Mouse (Mus musculus) intestine, postnatal 0 days (tissue): Measurements from ENCODE around the gene Cntrl. TPM values are rescaled to one million over a fixed set of nuclear protein-coding genes. Genes with fewer than 3 reads are reported as not detected.
A peak's percentile ranks its signal among the peaks of the same experiment; 100 is the strongest.

Experiments used
- ATAC-seq: fragments of 200-750 bp; cut with Nextera tagmentation; 2 replicates; pipeline ENCODE4 v1.8.0; 2017; ENCODE audit warnings: mild to moderate bottlenecking, moderate TSS enrichment, moderate library complexity
- H3K27ac ChIP-seq: fragments of 300-500 bp; sonication (generic); 2 replicates; pipeline ENCODE4 v1.5.1; 2014; ENCODE audit warnings: mild to moderate bottlenecking, low read depth, low read length, moderate library complexity
- H3K27me3 ChIP-seq: fragments of 300-500 bp; sonication (generic); replicated peaks from 2 replicates; pipeline ENCODE4 v1.6.1; 2014; ENCODE audit warnings: low read length, mixed read lengths; ENCODE audit not compliant: control insufficient read depth, insufficient read depth
- H3K36me3 ChIP-seq: fragments of 300-500 bp; sonication (generic); 2 replicates; pipeline ENCODE4 v1.6.1; 2014; ENCODE audit warnings: mild to moderate bottlenecking, moderate library complexity; ENCODE audit not compliant: control insufficient read depth, insufficient read depth
- H3K4me1 ChIP-seq: fragments of 300-500 bp; sonication (generic); replicated peaks from 2 replicates; pipeline ENCODE4 v1.6.1; 2014; ENCODE audit warnings: antibody characterized with exemption, low read length, mixed read lengths; ENCODE audit not compliant: control insufficient read depth, insufficient read depth
- H3K4me2 ChIP-seq: fragments of 300-500 bp; sonication (generic); replicated peaks from 2 replicates; pipeline ENCODE4 v1.6.1; 2014; ENCODE audit warnings: low read depth, mild to moderate bottlenecking, moderate library complexity
- H3K4me3 ChIP-seq: fragments of 300-500 bp; sonication (generic); 2 replicates; pipeline ENCODE4 v1.5.1; 2014; ENCODE audit warnings: low read depth, low read length
- H3K9ac ChIP-seq: fragments of 300-500 bp; sonication (generic); 2 replicates; pipeline ENCODE4 v1.6.1; 2014; ENCODE audit warnings: mild to moderate bottlenecking, low read depth, low read length
- H3K9me3 ChIP-seq: fragments of 300-500 bp; sonication (generic); 2 replicates; pipeline ENCODE4 v1.6.1; 2016; ENCODE audit warnings: mixed run types; ENCODE audit not compliant: control insufficient read depth
- CTCF ChIP-seq: sonication (generic); IDR thresholded peaks from 2 replicates; pipeline ENCODE4 v1.5.1; 2016; ENCODE audit warnings: low read depth, mild to moderate bottlenecking, control low read depth, antibody characterized with exemption, moderate library complexity
- WGBS: fragments of 180-500 bp; shearing (Covaris S2); extraction: QIAGEN DNeasy Blood & Tissue Kit; methylation state at CpG from one replicate; pipeline ENCODE4 v1.1.7; 2014; 5-methylcytosine and 5-hydroxymethylcytosine counted together
- polyA plus RNA-seq: library from polyadenylated mRNA; unstranded; fragments of >200 nt; fragmentation: Nextera tagmentation; extraction: Ambion mirVana; gene quantifications from 2 replicates; pipeline ENCODE4 v1.2.1, GENCODE M21; 2015

The Cntrl gene
- polyA plus RNA-seq, 1 experiment from 2014 or later: 9.8 TPM

- no peak for TF ChIP-seq CTCF
- 83% methylated on average over 4 of the region's 4 CpGs for WGBS
- no peak overlapping the region for H3K9ac ChIP-seq
- H3K27me3 ChIP-seq: no peaks in the 10 kb centered on the region
- no peaks in the 10 kb centered on the region for H3K4me1 ChIP-seq
- H3K9me3 ChIP-seq: no peaks in the 10 kb centered on the region
- no peak overlapping the region for H3K4me2 ChIP-seq
- peaks cover 91% of the 10 kb centered on the region for H3K36me3 ChIP-seq
- ATAC-seq: peak; percentile 15; the same call in 1 of the 2 replicates
- H3K4me3 ChIP-seq: no peak overlapping the region
- no peak overlapping the region; the same call in 1 of the 2 replicates for H3K27ac ChIP-seq
Measured at GRCm38 (mm10) chr2:35172246-35172645, 63.0 kb downstream of the Cntrl start.

- no peak for ATAC-seq
- H3K4me2 ChIP-seq: no peak overlapping the region
- WGBS: 89% methylated on average over 5 of the region's 5 CpGs
Measured at GRCm38 (mm10) chr2:35173666-35174065, 64.4 kb downstream of the Cntrl start.

GRCm38 (mm10) chr2:35174100-35174499 lies 64.8 kb downstream of the Cntrl start:
- no peak overlapping the region for H3K9ac ChIP-seq
- H3K4me1 ChIP-seq: no peaks in the 10 kb centered on the region
- TF ChIP-seq CTCF: no peak
- ATAC-seq: no peak
- H3K9me3 ChIP-seq: no peaks in the 10 kb centered on the region
- H3K4me2 ChIP-seq: no peak overlapping the region
- WGBS: 30% methylated on average over 5 of the region's 5 CpGs
- no peak overlapping the region for H3K4me3 ChIP-seq
- no peak overlapping the region for H3K27ac ChIP-seq
- H3K36me3 ChIP-seq: peaks cover 92% of the 10 kb centered on the region
- H3K27me3 ChIP-seq: no peaks in the 10 kb centered on the region

More at GRCm38 (mm10) chr2:35173666-35174065, 64.4 kb downstream of the Cntrl start:
- Histone ChIP-seq H3K4me3 (no peak overlapping the region), H3K27me3 (no peaks in the 10 kb centered on the region), H3K27ac (no peak overlapping the region), H3K36me3 (peaks cover 91% of the 10 kb centered on the region), H3K4me1 (no peaks in the 10 kb centered on the region), H3K9ac (no peak overlapping the region), H3K9me3 (no peaks in the 10 kb centered on the region)
- no peak for TF ChIP-seq CTCF

- Histone ChIP-seq H3K4me2 (no peak overlapping the region), H3K27ac (no peak overlapping the region), H3K4me1 (no peaks in the 10 kb centered on the region), H3K9me3 (no peaks in the 10 kb centered on the region), H3K27me3 (no peaks in the 10 kb centered on the region), H3K9ac (no peak overlapping the region), H3K4me3 (no peak overlapping the region), H3K36me3 (peaks cover 93% of the 10 kb centered on the region)
- no peak for TF ChIP-seq CTCF
- 90% methylated on average over 12 of the region's 12 CpGs for WGBS
- ATAC-seq: no peak
Measured at GRCm38 (mm10) chr2:35175281-35176065, 66.2 kb downstream of the Cntrl start.

- WGBS: 82% methylated on average over 3 of the region's 3 CpGs
- Histone ChIP-seq H3K9me3 (no peaks in the 10 kb centered on the region), H3K27ac (no peak overlapping the region), H3K4me3 (no peak overlapping the region), H3K4me1 (no peaks in the 10 kb centered on the region), H3K4me2 (no peak overlapping the region), H3K36me3 (peaks cover 86% of the 10 kb centered on the region), H3K9ac (no peak overlapping the region), H3K27me3 (no peaks in the 10 kb centered on the region)
- TF ChIP-seq CTCF: no peak
- no peak for ATAC-seq
Measured at GRCm38 (mm10) chr2:35178153-35178552, 68.9 kb downstream of the Cntrl start.

GRCm38 (mm10) chr2:35183115-35183673 lies 73.9 kb downstream of the Cntrl start:
- 88% methylated on average over 6 of the region's 6 CpGs for WGBS
- Histone ChIP-seq H3K9ac (no peak overlapping the region), H3K4me2 (no peak overlapping the region), H3K9me3 (no peaks in the 10 kb centered on the region), H3K36me3 (peaks cover 61% of the 10 kb centered on the region), H3K27me3 (no peaks in the 10 kb centered on the region), H3K27ac (no peak overlapping the region; the same call in 1 of the 2 replicates), H3K4me1 (no peaks in the 10 kb centered on the region), H3K4me3 (no peak overlapping the region)
- TF ChIP-seq CTCF: no peak
- ATAC-seq: no peak
